Mouse (Mus musculus) stomach, postnatal 0 days (tissue): ENCODE measurements around the gene Hvcn1. TPM values are rescaled to one million over a fixed set of nuclear protein-coding genes. Genes with fewer than 3 reads are reported as not detected.
"Not testable (repeated sequence)": the region's sequence is repeated elsewhere in the genome, so short reads cannot be mapped to it uniquely, and the experiment has no call there.

Experiments used
- ATAC-seq: fragments of 200-750 bp; cut with Nextera tagmentation; 2 replicates; pipeline ENCODE4 v1.8.0; 2017; ENCODE audit not compliant: low FRiP score, low TSS enrichment
- DNase-seq: peaks from one replicate; pipeline ENCODE4 v3.0.0-alpha.2; 2016; ENCODE audit warnings: low spot score
- H3K27ac ChIP-seq: fragments of 300-500 bp; sonication (generic); replicated peaks from 2 replicates; pipeline ENCODE4 v1.5.1; 2014; ENCODE audit warnings: mild to moderate bottlenecking, control low read depth
- H3K27me3 ChIP-seq: fragments of 300-500 bp; sonication (generic); 2 replicates; pipeline ENCODE4 v1.6.1; 2014; ENCODE audit warnings: low read length; ENCODE audit not compliant: control insufficient read depth, insufficient read depth
- H3K36me3 ChIP-seq: fragments of 300-500 bp; sonication (generic); 2 replicates; pipeline ENCODE4 v1.6.1; 2014; ENCODE audit warnings: low read length, mixed read lengths; ENCODE audit not compliant: control insufficient read depth, insufficient read depth
- H3K4me1 ChIP-seq: fragments of 300-500 bp; sonication (generic); replicated peaks from 2 replicates; pipeline ENCODE4 v1.6.1; 2014; ENCODE audit warnings: antibody characterized with exemption; ENCODE audit not compliant: control insufficient read depth, insufficient read depth
- H3K4me2 ChIP-seq: fragments of 300-500 bp; sonication (generic); replicated peaks from 2 replicates; pipeline ENCODE4 v1.6.1; 2014; ENCODE audit warnings: low read depth, mild to moderate bottlenecking, control low read depth, moderate library complexity
- H3K4me3 ChIP-seq: fragments of 300-500 bp; sonication (generic); 2 replicates; pipeline ENCODE4 v1.5.1; 2014; ENCODE audit warnings: low read depth, low read length, control low read depth
- H3K9ac ChIP-seq: fragments of 300-500 bp; sonication (generic); 2 replicates; pipeline ENCODE4 v1.6.1; 2014; ENCODE audit warnings: mild to moderate bottlenecking, low read length, control low read depth, mixed read lengths
- H3K9me3 ChIP-seq: fragments of 300-500 bp; sonication (generic); 2 replicates; pipeline ENCODE4 v1.6.1; 2016; ENCODE audit warnings: low read length; ENCODE audit not compliant: control insufficient read depth
- CTCF ChIP-seq: IDR thresholded peaks from 2 replicates; pipeline ENCODE4 v1.5.1; 2016; ENCODE audit warnings: antibody characterized with exemption, low read depth, mild to moderate bottlenecking, moderate library complexity
- EP300 ChIP-seq: optimal IDR thresholded peaks from 2 replicates; pipeline ENCODE3; 2016; ENCODE audit warnings: antibody characterized with exemption
- WGBS: fragments of 180-500 bp; shearing (Covaris S2); extraction: QIAGEN DNeasy Blood & Tissue Kit; methylation state at CpG from one replicate; pipeline ENCODE4 v1.1.7; 2014; 5-methylcytosine and 5-hydroxymethylcytosine counted together
- polyA plus RNA-seq: library from polyadenylated mRNA; unstranded; fragments of >200 nt; fragmentation: Nextera tagmentation; extraction: Ambion mirVana; gene quantifications from 2 replicates; pipeline ENCODE4 v1.2.1, GENCODE M21; 2015

Hvcn1 gene
- polyA plus RNA-seq, 1 experiment from 2014 or later = 2.8 TPM

- H3K27ac ChIP-seq = 0 out of 2 replicates have a peak overlapping the region, but pooled peaks have one; percentile 30
- 4% methylated on average over 19 of the region's 21 CpGs for WGBS
- H3K36me3 ChIP-seq = no peaks in the 10 kb centered on the region
- H3K9ac ChIP-seq = peak overlapping the region; percentile 53
- H3K27me3 ChIP-seq = no peaks in the 10 kb centered on the region
- no peak for TF ChIP-seq EP300
- TF ChIP-seq CTCF = peak; percentile 29
- H3K4me2 ChIP-seq = peak overlapping the region; percentile 58
- DNase-seq (peak; percentile 57), ATAC-seq (peak; percentile 73)
- no peaks in the 10 kb centered on the region for H3K9me3 ChIP-seq
- H3K4me1 ChIP-seq = no peaks in the 10 kb centered on the region
- peak overlapping the region; percentile 34 for H3K4me3 ChIP-seq
Observed at GRCm38 (mm10) chr5:122209591-122210368, 3.2 kb downstream of the Hvcn1 start.

- H3K4me2 ChIP-seq = no peak overlapping the region
- no peaks in the 10 kb centered on the region for H3K27me3 ChIP-seq
- no peak overlapping the region for H3K27ac ChIP-seq
- H3K9me3 ChIP-seq = no peaks in the 10 kb centered on the region
- DNase-seq (no peak), ATAC-seq (no peak)
- no peaks in the 10 kb centered on the region for H3K36me3 ChIP-seq
- no peak overlapping the region for H3K4me3 ChIP-seq
- no peaks in the 10 kb centered on the region for H3K4me1 ChIP-seq
- WGBS = 93% methylated on average over 8 of the region's 8 CpGs
- H3K9ac ChIP-seq = no peak overlapping the region
- TF ChIP-seq CTCF (no peak), EP300 (no peak)
Observed at GRCm38 (mm10) chr5:122210890-122211289, 4.3 kb downstream of the Hvcn1 start.

- no peaks in the 10 kb centered on the region for H3K27me3 ChIP-seq
- no peak overlapping the region for H3K9ac ChIP-seq
- no peaks in the 10 kb centered on the region for H3K4me1 ChIP-seq
- no peak for DNase-seq
- no peak overlapping the region for H3K27ac ChIP-seq
- H3K36me3 ChIP-seq = no peaks in the 10 kb centered on the region
- no peak for TF ChIP-seq EP300
- no peak for TF ChIP-seq CTCF
- no peak overlapping the region for H3K4me2 ChIP-seq
- ATAC-seq = no peak
- 81% methylated on average over 8 of the region's 8 CpGs for WGBS
- H3K9me3 ChIP-seq = no peaks in the 10 kb centered on the region
- no peak overlapping the region for H3K4me3 ChIP-seq
Observed at GRCm38 (mm10) chr5:122212125-122212524, 5.5 kb downstream of the Hvcn1 start.

DNA sequence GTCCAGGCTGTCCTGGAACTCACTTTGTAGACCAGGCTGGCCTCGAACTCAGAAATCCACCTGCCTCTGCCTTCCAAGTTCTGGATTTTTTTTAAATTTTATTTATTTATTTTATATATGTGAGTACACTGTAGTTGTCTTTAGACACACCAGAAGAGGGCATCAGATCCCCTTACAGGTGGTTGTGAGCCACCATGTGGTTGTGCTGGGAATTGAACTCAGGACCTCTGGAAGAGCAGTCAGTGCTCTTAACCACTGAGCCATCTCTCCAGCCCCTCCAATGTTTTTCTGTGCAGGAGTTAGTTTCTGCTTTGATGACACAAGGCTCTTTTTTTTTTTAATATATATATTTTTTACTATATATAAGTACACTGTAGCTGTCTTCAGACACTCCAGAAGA lies 6.2 kb downstream of the Hvcn1 start:
- DNase-seq, H3K4me3 ChIP-seq, ATAC-seq, H3K9ac ChIP-seq, H3K9me3 ChIP-seq, H3K4me1 ChIP-seq, H3K4me2 ChIP-seq, H3K27me3 ChIP-seq, H3K27ac ChIP-seq, H3K36me3 ChIP-seq: not testable (repeated sequence)
- 94% methylated on average over 1 of the region's 1 CpGs for WGBS
- peak; percentile 33 for TF ChIP-seq CTCF

GRCm38 (mm10) chr5:122213861-122214260 lies 7.3 kb downstream of the Hvcn1 start:
- TF ChIP-seq CTCF (no peak), EP300 (no peak)

DNA sequence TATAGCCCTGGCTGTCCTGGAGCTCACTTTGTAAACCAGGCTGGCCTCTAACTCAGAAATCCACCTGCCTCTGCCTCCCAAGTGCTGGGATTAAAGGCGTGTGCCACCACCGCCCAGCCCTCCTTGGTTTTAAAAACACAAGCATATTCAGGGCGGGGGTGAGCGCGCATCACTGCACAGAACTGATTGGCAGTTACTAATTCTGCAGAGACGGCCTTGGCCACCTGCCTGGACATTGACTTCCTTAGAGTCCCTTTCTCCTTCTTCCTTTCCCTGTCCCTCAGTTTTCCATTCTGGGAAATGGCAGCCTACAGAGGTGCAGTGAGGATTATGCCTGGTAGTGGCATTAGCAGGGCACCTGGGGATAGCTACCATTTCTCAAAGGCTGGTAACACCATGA lies 11.0 kb downstream of the Hvcn1 start:
- Histone ChIP-seq H3K27ac (no peak overlapping the region), H3K4me3 (no peak overlapping the region), H3K27me3 (no peaks in the 10 kb centered on the region), H3K4me2 (no peak overlapping the region), H3K9ac (no peak overlapping the region), H3K4me1 (peaks cover 2% of the 10 kb centered on the region; the same call in 1 of the 2 replicates), H3K36me3 (no peaks in the 10 kb centered on the region), H3K9me3 (no peaks in the 10 kb centered on the region)
- DNase-seq = no peak
- TF ChIP-seq CTCF = no peak
- no peak for TF ChIP-seq EP300
- 92% methylated on average over 6 of the region's 6 CpGs for WGBS
- no peak for ATAC-seq

More at GRCm38 (mm10) chr5:122213861-122214260, 7.3 kb downstream of the Hvcn1 start:
- H3K9ac ChIP-seq = no peak overlapping the region
- DNase-seq = no peak
- no peak overlapping the region for H3K4me3 ChIP-seq
- H3K4me2 ChIP-seq = no peak overlapping the region
- no peaks in the 10 kb centered on the region for H3K27me3 ChIP-seq
- H3K36me3 ChIP-seq = no peaks in the 10 kb centered on the region
- H3K9me3 ChIP-seq = no peaks in the 10 kb centered on the region
- 94% methylated on average over 6 of the region's 6 CpGs for WGBS
- no peak overlapping the region for H3K27ac ChIP-seq
- no peaks in the 10 kb centered on the region for H3K4me1 ChIP-seq
- ATAC-seq = no peak
